ENCODE assay signal across 20 mouse cellular contexts in the genomic region with DNA sequence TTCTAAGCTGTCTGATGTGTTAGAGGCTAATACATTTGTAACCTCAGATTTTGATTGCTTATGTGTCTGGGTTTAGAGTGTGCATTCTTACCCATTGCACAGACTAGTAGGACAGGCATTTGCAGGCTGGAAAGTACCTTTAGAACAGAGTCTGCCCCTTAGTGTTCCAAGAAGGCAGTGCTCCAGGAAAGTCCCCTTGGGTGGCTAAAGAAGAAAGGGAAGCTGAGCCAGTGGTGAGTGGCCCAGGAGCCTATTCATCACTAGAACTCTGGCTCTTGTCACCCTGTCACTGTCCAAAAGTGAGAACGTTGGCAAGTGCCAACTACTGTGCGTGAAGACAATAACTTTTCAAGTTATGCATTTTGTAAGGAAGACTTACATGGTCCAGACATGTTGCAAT. TPM values are rescaled to one million over a fixed set of nuclear protein-coding genes. Genes with fewer than 3 reads are reported as not detected.
A peak's percentile ranks its signal among the peaks of the same experiment; 100 is the strongest.
DNase-seq lines count a peak whose midpoint lies in the region; ATAC-seq and TF ChIP-seq lines count a peak whose summit lies in the region.
"Had no signal": no experiment of that assay in that cellular context is flagged by ENCODE, and none has a peak within 500 bp of the region (broad histone marks: within the 10 kb centered on the region; RNA-seq: fewer than 3 reads in every experiment).

No protein-coding gene starts in this region.

- no peaks in the 10 kb centered on the region for H3K36me3 ChIP-seq in heart, embryonic 11.5 days (ENCODE audit: control insufficient read depth, insufficient read depth, low read length)
- no peaks in the 10 kb centered on the region for H3K36me3 ChIP-seq in spleen, adult 2 months (ENCODE audit: control insufficient read depth, insufficient read depth, low read length)
- H3K36me3 ChIP-seq in liver, embryonic 13.5 days: no peaks in the 10 kb centered on the region
- H3K36me3 ChIP-seq in forebrain, embryonic 14.5 days (ENCODE audit: control insufficient read depth, insufficient read depth, low read length): no peaks in the 10 kb centered on the region
- H3K36me3 ChIP-seq in midbrain, embryonic 15.5 days (replicated peaks): no peaks in the 10 kb centered on the region
- H3K36me3 ChIP-seq: forebrain, embryonic 15.5 days; heart, embryonic 13.5 days; limb, embryonic 13.5 days had no signal

- no peak overlapping the region for H3K4me2 ChIP-seq in heart, embryonic 11.5 days
- H3K4me2 ChIP-seq in liver, embryonic 13.5 days: no peak overlapping the region
- no peak overlapping the region for H3K4me2 ChIP-seq in forebrain, embryonic 14.5 days (ENCODE audit: low read length)
- no peak overlapping the region for H3K4me2 ChIP-seq in midbrain, embryonic 15.5 days
- H3K4me2 ChIP-seq: forebrain, embryonic 15.5 days; hindbrain, embryonic 14.5 days; limb, embryonic 13.5 days had no signal

- no peaks in the 10 kb centered on the region for H3K27me3 ChIP-seq in heart, embryonic 11.5 days (ENCODE audit: control insufficient read depth, insufficient read depth, low read length)
- no peaks in the 10 kb centered on the region for H3K27me3 ChIP-seq in spleen, adult 2 months (ENCODE audit: control insufficient read depth, insufficient read depth, low read length)
- no peaks in the 10 kb centered on the region for H3K27me3 ChIP-seq in liver, embryonic 13.5 days
- H3K27me3 ChIP-seq in forebrain, embryonic 14.5 days (replicated peaks; ENCODE audit: control insufficient read depth, insufficient read depth, low read length): no peaks in the 10 kb centered on the region
- H3K27me3 ChIP-seq in midbrain, embryonic 15.5 days (replicated peaks): no peaks in the 10 kb centered on the region
- H3K27me3 ChIP-seq: forebrain, embryonic 15.5 days; limb, embryonic 13.5 days had no signal

- DNase-seq in heart, adult 11 months: peak; percentile 88
- DNase-seq in spleen, adult 2 months (ENCODE audit: low read depth in 1 of 2, low spot score in 2 of 2): no peak
- no peak for DNase-seq in spleen, postnatal 10 days (ENCODE audit: low spot score in 2 of 2)
- DNase-seq in liver, embryonic 13.5 days: no peak
- DNase-seq in left cerebral cortex, postnatal 4 days: no peak
- DNase-seq in forebrain, embryonic 14.5 days (ENCODE audit: low spot score): no peak
- DNase-seq: cerebellum, adult 18-20 months; embryo, embryonic 11 days had no signal

- 25% methylated on average over 2 of the region's 2 CpGs for WGBS in heart, embryonic 11.5 days (ENCODE audit: insufficient replicate concordance)
- WGBS in spleen, adult 2 months: 37% methylated on average over 2 of the region's 2 CpGs
- WGBS in liver, embryonic 13.5 days (ENCODE audit: insufficient replicate concordance): 18% methylated on average over 2 of the region's 2 CpGs
- WGBS in forebrain, embryonic 14.5 days: 72% methylated on average over 2 of the region's 2 CpGs
- 89% methylated on average over 2 of the region's 2 CpGs for WGBS in midbrain, embryonic 15.5 days

- no peak overlapping the region for H3K9ac ChIP-seq in heart, embryonic 11.5 days (ENCODE audit: low read depth, low read length)
- H3K9ac ChIP-seq in liver, embryonic 13.5 days: no peak overlapping the region
- no peak overlapping the region for H3K9ac ChIP-seq in forebrain, embryonic 14.5 days (ENCODE audit: low read length)
- H3K9ac ChIP-seq in midbrain, embryonic 15.5 days: no peak overlapping the region
- H3K9ac ChIP-seq: forebrain, embryonic 15.5 days; hindbrain, embryonic 14.5 days; limb, embryonic 13.5 days had no signal

- ATAC-seq in heart, embryonic 11.5 days (replicated peaks; ENCODE audit: insufficient number of reproducible peaks, low FRiP score, low TSS enrichment): no peak
- no peak for ATAC-seq in liver, embryonic 13.5 days (ENCODE audit: low read depth)
- ATAC-seq in forebrain, embryonic 14.5 days: no peak
- ATAC-seq in midbrain, embryonic 15.5 days (replicated peaks): no peak
- ATAC-seq: forebrain, embryonic 15.5 days had no signal

- no peak for TF ChIP-seq POLR2A in spleen, adult 2 months (IDR thresholded peaks at IDR 0.05; ENCODE audit: low read depth, low read length)

- H3K9me3 ChIP-seq in heart, embryonic 11.5 days (replicated peaks; ENCODE audit: control insufficient read depth, low read length): no peaks in the 10 kb centered on the region
- no peaks in the 10 kb centered on the region for H3K9me3 ChIP-seq in liver, embryonic 13.5 days (replicated peaks)
- no peaks in the 10 kb centered on the region for H3K9me3 ChIP-seq in forebrain, embryonic 14.5 days (replicated peaks; ENCODE audit: control insufficient read depth, low read length)
- H3K9me3 ChIP-seq in midbrain, embryonic 15.5 days: no peaks in the 10 kb centered on the region
- H3K9me3 ChIP-seq: forebrain, embryonic 15.5 days; heart, embryonic 13.5 days; limb, embryonic 13.5 days had no signal

- H3K4me1 ChIP-seq in heart, embryonic 11.5 days (ENCODE audit: control insufficient read depth, insufficient read depth, low read length): peaks cover 10% of the 10 kb centered on the region; the same call in 1 of the 2 replicates
- peaks cover 18% of the 10 kb centered on the region for H3K4me1 ChIP-seq in spleen, adult 2 months (ENCODE audit: control insufficient read depth, insufficient read depth, insufficient read length)
- H3K4me1 ChIP-seq in liver, embryonic 13.5 days (replicated peaks): peaks cover 27% of the 10 kb centered on the region
- H3K4me1 ChIP-seq in forebrain, embryonic 14.5 days (ENCODE audit: control insufficient read depth, insufficient read depth, low read length): no peaks in the 10 kb centered on the region; the same call in 1 of the 2 replicates
- no peaks in the 10 kb centered on the region for H3K4me1 ChIP-seq in midbrain, embryonic 15.5 days

- H3K27ac ChIP-seq in heart, embryonic 11.5 days (ENCODE audit: low read depth, low read length): no peak overlapping the region
- peak overlapping the region; percentile 80 for H3K27ac ChIP-seq in spleen, adult 2 months (ENCODE audit: insufficient read depth, low read length)
- H3K27ac ChIP-seq in liver, embryonic 13.5 days: 0 out of 2 replicates have a peak overlapping the region, but pooled peaks have one; percentile 72
- H3K27ac ChIP-seq in forebrain, embryonic 14.5 days (ENCODE audit: low read depth, low read length): no peak overlapping the region
- no peak overlapping the region for H3K27ac ChIP-seq in midbrain, embryonic 15.5 days
- H3K27ac ChIP-seq: forebrain, embryonic 15.5 days; hindbrain, embryonic 14.5 days; left cerebral cortex, adult 2 months; limb, embryonic 13.5 days had no signal

- no peak for TF ChIP-seq CTCF in spleen, adult 2 months (IDR thresholded peaks at IDR 0.05; ENCODE audit: extremely low read depth, insufficient read depth, insufficient read length, insufficient replicate concordance)

- H3K4me3 ChIP-seq in heart, embryonic 11.5 days (ENCODE audit: low read depth, low read length): no peak overlapping the region
- H3K4me3 ChIP-seq in spleen, adult 2 months (ENCODE audit: extremely low read depth, insufficient read depth, insufficient read length): no peak overlapping the region
- no peak overlapping the region for H3K4me3 ChIP-seq in liver, embryonic 13.5 days (replicated peaks)
- H3K4me3 ChIP-seq in forebrain, embryonic 14.5 days (ENCODE audit: low read depth, low read length): no peak overlapping the region
- H3K4me3 ChIP-seq in midbrain, embryonic 15.5 days: no peak overlapping the region
- H3K4me3 ChIP-seq: forebrain, embryonic 15.5 days; heart, embryonic 13.5 days; left cerebral cortex, adult 2 months; limb, embryonic 13.5 days had no signal

- intact Hi-C loops in left cerebral cortex, postnatal 4 days (cut with DNase I): no loop called here

RNA-seq across cellular contexts. Expression of gene Pdcd1lg2, which starts 7.2 kb away (rescaled TPM):
- not detected in 2 replicates for polyA plus RNA-seq in heart, embryonic 11.5 days (2014; fragmentation: Nextera tagmentation; extraction: Ambion mirVana)
- 1.0 and 1.2 TPM in 2 replicates for polyA plus RNA-seq in spleen, adult 2 months (2012; rRNA removed)
- 0.06 TPM in 1 of 2 replicates, not detected in the other for polyA plus RNA-seq in liver, embryonic 13.5 days (2015; fragmentation: Nextera tagmentation; extraction: Ambion mirVana)
- total RNA-seq in left cerebral cortex, postnatal 4 days (2021): under 1 TPM in 1 of 2 experiments, not detected in 1; 0.28 TPM
- polyA plus RNA-seq in forebrain, embryonic 14.5 days (2014; fragmentation: Nextera tagmentation; extraction: Ambion mirVana): not detected in 2 replicates
- 0.10 TPM in 1 of 2 replicates, not detected in the other for polyA plus RNA-seq in midbrain, embryonic 15.5 days (2015; fragmentation: Nextera tagmentation; extraction: Ambion mirVana)
- total RNA-seq: gastrocnemius, adult 8-10 months had no signal
- polyA plus RNA-seq: C2C12; forebrain, embryonic 15.5 days; heart, embryonic 13.5 days; kidney, embryonic 14.5 days; limb, embryonic 13.5 days; lung, embryonic 16.5 days; stomach, embryonic 14.5 days had no signal

RNA-seq across cellular contexts. Expression of gene Cd274, which starts 50.6 kb away (rescaled TPM):
- 0.48 and 0.62 TPM in 2 replicates for polyA plus RNA-seq in heart, embryonic 11.5 days (2014; fragmentation: Nextera tagmentation; extraction: Ambion mirVana)
- 10.4 and 11.0 TPM in 2 replicates for polyA plus RNA-seq in spleen, adult 2 months (2012; rRNA removed)
- 0.16 and 0.31 TPM in 2 replicates for polyA plus RNA-seq in liver, embryonic 13.5 days (2015; fragmentation: Nextera tagmentation; extraction: Ambion mirVana)
- total RNA-seq in left cerebral cortex, postnatal 4 days (2021): 1 to 10 TPM; 1.3 to 1.5 TPM
- 0.46 and 0.74 TPM in 2 replicates for polyA plus RNA-seq in forebrain, embryonic 14.5 days (2014; fragmentation: Nextera tagmentation; extraction: Ambion mirVana)
- polyA plus RNA-seq in midbrain, embryonic 15.5 days (2015; fragmentation: Nextera tagmentation; extraction: Ambion mirVana): 0.77 and 0.83 TPM in 2 replicates

RNA-seq across cellular contexts. Expression of gene Plgrkt, which starts 50.7 kb away (rescaled TPM):
- polyA plus RNA-seq in heart, embryonic 11.5 days (2014; fragmentation: Nextera tagmentation; extraction: Ambion mirVana): 39.7 and 43.6 TPM in 2 replicates
- 55.6 and 63.9 TPM in 2 replicates for polyA plus RNA-seq in spleen, adult 2 months (2012; rRNA removed)
- 32.8 and 38.5 TPM in 2 replicates for polyA plus RNA-seq in liver, embryonic 13.5 days (2015; fragmentation: Nextera tagmentation; extraction: Ambion mirVana)
- 10 to 100 TPM; 47.4 to 49.6 TPM for total RNA-seq in left cerebral cortex, postnatal 4 days (2021)
- polyA plus RNA-seq in forebrain, embryonic 14.5 days (2014; fragmentation: Nextera tagmentation; extraction: Ambion mirVana): 109 TPM in 2 replicates
- polyA plus RNA-seq in midbrain, embryonic 15.5 days (2015; fragmentation: Nextera tagmentation; extraction: Ambion mirVana): 76.6 and 85.7 TPM in 2 replicates

Comparison
In these comparisons a context has a peak if more than half of its experiments do, and no peak if none do; other contexts are left out.
1. H3K27ac ChIP-seq: peak in spleen, adult 2 months (single experiment) and liver, embryonic 13.5 days (single experiment); none in heart, embryonic 11.5 days (single experiment), forebrain, embryonic 14.5 days (single experiment) and midbrain, embryonic 15.5 days (single experiment).